Comparison of ENCODE assay signal across 29 mouse cellular contexts in genomic region chr1:83150227-83150626, GRCm38 (mm10). TPM values are rescaled to one million over a fixed set of nuclear protein-coding genes. Genes with fewer than 3 reads are reported as not detected.
A peak's percentile ranks its signal among the peaks of the same experiment; 100 is the strongest.
DNase-seq lines count a peak whose midpoint lies in the region; ATAC-seq and TF ChIP-seq lines count a peak whose summit lies in the region.
"Had no signal": no experiment of that assay in that cellular context is flagged by ENCODE, and none has a peak within 500 bp of the region (broad histone marks: within the 10 kb centered on the region; RNA-seq: fewer than 3 reads in every experiment).

No protein-coding gene starts in this region.

- no peak overlapping the region for H3K4me2 ChIP-seq in heart, embryonic 11.5 days
- no peak overlapping the region for H3K4me2 ChIP-seq in limb, embryonic 11.5 days (ENCODE audit: low read depth, severe bottlenecking)
- H3K4me2 ChIP-seq in CH12.LX (ENCODE audit: insufficient read depth, low read depth, poor library complexity, severe bottlenecking), result no peak overlapping the region
- H3K4me2 ChIP-seq: embryonic facial prominence, embryonic 15.5 days; heart, embryonic 12.5 days; hindbrain, embryonic 13.5 days; kidney, embryonic 15.5 days; midbrain, embryonic 12.5 days; neural tube, embryonic 12.5 days had no signal

- no peaks in the 10 kb centered on the region for H3K9me3 ChIP-seq in heart, embryonic 11.5 days (replicated peaks; ENCODE audit: control insufficient read depth, low read length)
- no peaks in the 10 kb centered on the region for H3K9me3 ChIP-seq in limb, embryonic 11.5 days (ENCODE audit: control insufficient read depth, low read length)
- H3K9me3 ChIP-seq in limb, embryonic 10.5 days (replicated peaks), result no peaks in the 10 kb centered on the region
- no peaks in the 10 kb centered on the region for H3K9me3 ChIP-seq in CH12.LX (replicated peaks; ENCODE audit: low read length)
- H3K9me3 ChIP-seq: embryonic facial prominence, embryonic 15.5 days; forebrain, embryonic 10.5 days; heart, embryonic 12.5 days; hindbrain, embryonic 13.5 days; kidney, embryonic 15.5 days; midbrain, embryonic 12.5 days; neural tube, embryonic 12.5 days had no signal

- no peak for DNase-seq in heart, adult 2 months
- DNase-seq in limb, embryonic 11.5 days (ENCODE audit: low spot score), result peak; percentile 4
- no peak for DNase-seq in limb, embryonic 10.5 days (ENCODE audit: low spot score)
- peak; percentile 3 for DNase-seq in CH12.LX (ENCODE audit: extremely low read depth)
- DNase-seq in lung, postnatal 10 days, result peak; percentile 18
- no peak for DNase-seq in right cerebral cortex, postnatal 14 days
- DNase-seq: B cell, adult 2 months; cerebellum, adult 9-10 months; right cerebral cortex, adult 18-20 months; thymus, postnatal 25 days had no signal

- in situ Hi-C loops in CH12.LX (cut with MboI; ENCODE audit: low pct_ligation_motif_present, low pct_unique_long_range_greater_than_20kb, low sequenced_read_pairs), result no loop called here

- H3K4me1 ChIP-seq in heart, adult 2 months (ENCODE audit: control insufficient read depth, insufficient read depth, low read length), result no peaks in the 10 kb centered on the region
- H3K4me1 ChIP-seq in heart, embryonic 11.5 days (ENCODE audit: control insufficient read depth, insufficient read depth, low read length), result no peaks in the 10 kb centered on the region
- H3K4me1 ChIP-seq in limb, embryonic 11.5 days (ENCODE audit: control insufficient read depth, insufficient read depth, low read length), result no peaks in the 10 kb centered on the region
- no peaks in the 10 kb centered on the region for H3K4me1 ChIP-seq in limb, embryonic 10.5 days
- peaks cover 0 to 3% of the 10 kb centered on the region in 2 experiments; a peak in 1 of 4 replicates for H3K4me1 ChIP-seq in CH12.LX (ENCODE audit: control insufficient read depth in 1 of 2, insufficient read depth in 2 of 2)
- H3K4me1 ChIP-seq: embryonic facial prominence, embryonic 15.5 days; forebrain, embryonic 10.5 days; heart, embryonic 12.5 days; hindbrain, embryonic 13.5 days; kidney, embryonic 15.5 days; midbrain, embryonic 12.5 days; neural tube, embryonic 12.5 days had no signal

- intact Hi-C loops in heart, adult 2 months (cut with DNase I), result no loop called here

- dilution Hi-C loops in CH12.LX (cut with MboI; ENCODE audit: extremely low pct_ligation_motif_present, extremely low pct_unique_long_range_greater_than_20kb, low sequenced_read_pairs), result no loop called here

- no peak overlapping the region for H3K27ac ChIP-seq in heart, adult 2 months
- no peak overlapping the region for H3K27ac ChIP-seq in heart, embryonic 11.5 days (ENCODE audit: low read depth, low read length)
- no peak overlapping the region for H3K27ac ChIP-seq in limb, embryonic 11.5 days (replicated peaks; ENCODE audit: low read depth, low read length)
- no peak overlapping the region for H3K27ac ChIP-seq in limb, embryonic 10.5 days
- no peak overlapping the region for H3K27ac ChIP-seq in CH12.LX (ENCODE audit: insufficient read depth, low read depth)
- H3K27ac ChIP-seq: embryonic facial prominence, embryonic 15.5 days; forebrain, embryonic 10.5 days; hindbrain, embryonic 13.5 days; kidney, embryonic 15.5 days; liver, embryonic 14.5 days; midbrain, embryonic 12.5 days; neural tube, embryonic 12.5 days had no signal

- WGBS in heart, adult 2 months, result 62% methylated on average over 3 of the region's 3 CpGs
- WGBS in heart, embryonic 11.5 days (ENCODE audit: insufficient replicate concordance), result 61% methylated on average over 3 of the region's 3 CpGs
- 71% methylated on average over 3 of the region's 3 CpGs for WGBS in limb, embryonic 11.5 days
- WGBS in limb, embryonic 10.5 days, result 71% methylated on average over 3 of the region's 3 CpGs

- no peak overlapping the region for H3K4me3 ChIP-seq in heart, adult 2 months
- H3K4me3 ChIP-seq in heart, embryonic 11.5 days (ENCODE audit: low read depth, low read length), result no peak overlapping the region
- no peak overlapping the region for H3K4me3 ChIP-seq in limb, embryonic 11.5 days (ENCODE audit: low read depth, low read length)
- no peak overlapping the region for H3K4me3 ChIP-seq in limb, embryonic 10.5 days
- no peak overlapping the region for H3K4me3 ChIP-seq in CH12.LX (replicated peaks in 1 of 3; ENCODE audit: low read depth in 2 of 3, low read length in 2 of 3, poor library complexity in 1 of 3)
- H3K4me3 ChIP-seq: embryonic facial prominence, embryonic 15.5 days; forebrain, embryonic 10.5 days; heart, embryonic 12.5 days; hindbrain, embryonic 13.5 days; kidney, embryonic 15.5 days; midbrain, embryonic 12.5 days; neural tube, embryonic 12.5 days had no signal

- no peak overlapping the region for H3K9ac ChIP-seq in heart, adult 2 months (ENCODE audit: low read depth, low read length)
- H3K9ac ChIP-seq in heart, embryonic 11.5 days (ENCODE audit: low read depth, low read length), result no peak overlapping the region
- H3K9ac ChIP-seq in limb, embryonic 11.5 days (ENCODE audit: low read length), result no peak overlapping the region
- no peak overlapping the region for H3K9ac ChIP-seq in CH12.LX (ENCODE audit: insufficient read depth, low read depth)
- H3K9ac ChIP-seq: embryonic facial prominence, embryonic 15.5 days; heart, embryonic 12.5 days; hindbrain, embryonic 13.5 days; kidney, embryonic 15.5 days; liver, embryonic 14.5 days; midbrain, embryonic 12.5 days; neural tube, embryonic 12.5 days had no signal

- TF ChIP-seq CTCF in heart, adult 2 months (IDR thresholded peaks at IDR 0.05), result peak; percentile 45
- TF ChIP-seq CTCF in CH12.LX (conservative IDR thresholded peaks at IDR 0.05 in 1 of 2, IDR thresholded peaks at IDR 0.05 in 1 of 2; ENCODE audit: low read depth in 2 of 2, low read length in 2 of 2), result peak in 1 of 2 experiments; percentile 70; a peak in 3 of 4 replicates

- no peak for TF ChIP-seq POLR2A in heart, adult 2 months (IDR thresholded peaks at IDR 0.05; ENCODE audit: insufficient read depth, low read depth, low read length)
- TF ChIP-seq POLR2A in CH12.LX (IDR thresholded peaks at IDR 0.05; ENCODE audit: low read depth, low read length), result no peak

- peak; percentile 66 for TF ChIP-seq RAD21 in CH12.LX (IDR thresholded peaks at IDR 0.05; ENCODE audit: low read depth, low read length)

- ATAC-seq in heart, embryonic 11.5 days (replicated peaks; ENCODE audit: insufficient number of reproducible peaks, low FRiP score, low TSS enrichment), result no peak
- no peak for ATAC-seq in limb, embryonic 11.5 days (ENCODE audit: insufficient number of reproducible peaks, low FRiP score, low TSS enrichment, low read depth)
- no peak for ATAC-seq in activated CD4-positive, CD25-positive, alpha-beta regulatory T cell, adult 4 months
- ATAC-seq: inflammation-experienced regulatory T-cells, adult 6 months had no signal

- TF ChIP-seq EP300 in heart, adult 2 months (IDR thresholded peaks at IDR 0.05; ENCODE audit: insufficient read depth, low read depth, low read length), result no peak
- no peak for TF ChIP-seq EP300 in CH12.LX (IDR thresholded peaks at IDR 0.05; ENCODE audit: low read length)

- H3K36me3 ChIP-seq in heart, adult 2 months (ENCODE audit: control insufficient read depth, insufficient read depth, low read length), result no peaks in the 10 kb centered on the region
- H3K36me3 ChIP-seq in heart, embryonic 11.5 days (ENCODE audit: control insufficient read depth, insufficient read depth, low read length), result no peaks in the 10 kb centered on the region
- no peaks in the 10 kb centered on the region for H3K36me3 ChIP-seq in limb, embryonic 11.5 days (ENCODE audit: control insufficient read depth, insufficient read depth, low read length)
- H3K36me3 ChIP-seq in limb, embryonic 10.5 days, result no peaks in the 10 kb centered on the region
- H3K36me3 ChIP-seq in CH12.LX (replicated peaks in 1 of 2; ENCODE audit: control insufficient read depth in 1 of 2, insufficient read depth in 1 of 2, low read length in 1 of 2), result no peaks in the 10 kb centered on the region
- H3K36me3 ChIP-seq: embryonic facial prominence, embryonic 15.5 days; forebrain, embryonic 10.5 days; heart, embryonic 12.5 days; hindbrain, embryonic 13.5 days; kidney, embryonic 15.5 days; midbrain, embryonic 12.5 days; neural tube, embryonic 12.5 days had no signal

- no peaks in the 10 kb centered on the region for H3K27me3 ChIP-seq in heart, adult 2 months (ENCODE audit: control insufficient read depth, insufficient read depth, low read length)
- H3K27me3 ChIP-seq in heart, embryonic 11.5 days (ENCODE audit: control insufficient read depth, insufficient read depth, low read length), result no peaks in the 10 kb centered on the region
- no peaks in the 10 kb centered on the region for H3K27me3 ChIP-seq in limb, embryonic 11.5 days (ENCODE audit: control insufficient read depth, insufficient read depth, low read length)
- no peaks in the 10 kb centered on the region for H3K27me3 ChIP-seq in limb, embryonic 10.5 days (ENCODE audit: low read depth, poor library complexity, severe bottlenecking)
- H3K27me3 ChIP-seq in CH12.LX (replicated peaks), result no peaks in the 10 kb centered on the region
- H3K27me3 ChIP-seq: embryonic facial prominence, embryonic 15.5 days; heart, embryonic 12.5 days; hindbrain, embryonic 13.5 days; kidney, embryonic 15.5 days; midbrain, embryonic 12.5 days; neural tube, embryonic 12.5 days had no signal

- no peaks in the 10 kb centered on the region for H3K79me2 ChIP-seq in heart, adult 2 months (replicated peaks; ENCODE audit: control insufficient read depth, insufficient read depth, low read length)
- H3K79me2 ChIP-seq in CH12.LX (replicated peaks; ENCODE audit: control insufficient read depth, extremely low read depth, insufficient read depth, poor library complexity, severe bottlenecking), result no peaks in the 10 kb centered on the region

RNA-seq across cellular contexts. Expression of gene Daw1, which starts 9.3 kb away (rescaled TPM):
- total RNA-seq in heart, adult 2 months (2021), result not detected
- 0.08 TPM in 1 of 2 replicates, not detected in the other for polyA plus RNA-seq in heart, adult 2 months (2012; rRNA removed)
- polyA plus RNA-seq in heart, embryonic 11.5 days (2014; fragmentation: Nextera tagmentation; extraction: Ambion mirVana), result 0.25 TPM in 1 of 2 replicates, not detected in the other
- polyA plus RNA-seq in limb, embryonic 11.5 days (2014; fragmentation: Nextera tagmentation; extraction: Ambion mirVana), result 0.11 TPM in 1 of 2 replicates, not detected in the other
- not detected in 2 replicates for polyA plus RNA-seq in limb, embryonic 10.5 days (2016; fragmentation: Nextera tagmentation; extraction: Ambion mirVana)
- total RNA-seq in CH12.LX (2012; rRNA removed) (not detected in 2 replicates), CH12.LX (2014; rRNA removed) (not detected in 2 replicates)
- not detected in 2 replicates for polyA plus RNA-seq in CH12.LX (2012; ENCODE audit: insufficient read length, low read depth)
- polyA plus RNA-seq in activated CD4-positive, CD25-positive, alpha-beta regulatory T cell, adult 4 months (2017; shearing (Covaris generic)), result under 1 TPM in 1 of 2 experiments, not detected in 1; 0.33 TPM
- total RNA-seq: adrenal gland, postnatal 36 days; gastrocnemius, adult 18-20 months; gastrocnemius, postnatal 4 days; heart, postnatal 25 days had no signal
- polyA plus RNA-seq: heart, embryonic 12.5 days; liver, embryonic 14.5 days; midbrain, embryonic 12.5 days; neural tube, embryonic 12.5 days; small intestine, adult 2 months had no signal

RNA-seq across cellular contexts. Expression of gene Ccl20, which starts 33.7 kb away (rescaled TPM):
- not detected for total RNA-seq in heart, adult 2 months (2021)
- 0.20 TPM in 1 of 2 replicates, not detected in the other for polyA plus RNA-seq in heart, adult 2 months (2012; rRNA removed)
- 0.43 TPM in 1 of 2 replicates, not detected in the other for polyA plus RNA-seq in heart, embryonic 11.5 days (2014; fragmentation: Nextera tagmentation; extraction: Ambion mirVana)
- polyA plus RNA-seq in limb, embryonic 11.5 days (2014; fragmentation: Nextera tagmentation; extraction: Ambion mirVana), result not detected in 2 replicates
- polyA plus RNA-seq in limb, embryonic 10.5 days (2016; fragmentation: Nextera tagmentation; extraction: Ambion mirVana), result not detected in 2 replicates
- total RNA-seq in CH12.LX (2012; rRNA removed) (0.42 and 3.4 TPM in 2 replicates), CH12.LX (2014; rRNA removed) (0.32 and 0.34 TPM in 2 replicates)
- not detected in 2 replicates for polyA plus RNA-seq in CH12.LX (2012; ENCODE audit: insufficient read length, low read depth)
- polyA plus RNA-seq in activated CD4-positive, CD25-positive, alpha-beta regulatory T cell, adult 4 months (2017; shearing (Covaris generic)), result 10 to 100 TPM in 1 of 2 experiments, 1 to 10 TPM in 1; 3.1 to 12.0 TPM
- total RNA-seq: adrenal gland, postnatal 36 days; gastrocnemius, adult 18-20 months; gastrocnemius, postnatal 4 days; heart, postnatal 25 days; left cerebral cortex, postnatal 36 days had no signal
- polyA plus RNA-seq: cortical plate, adult 2 months; forebrain, embryonic 10.5 days; hindbrain, embryonic 13.5 days; midbrain, embryonic 12.5 days; neural tube, embryonic 12.5 days; testis, adult 2 months had no signal

Comparison
In these comparisons a context has a peak if more than half of its experiments do, and no peak if none do; other contexts are left out.
1. DNase-seq: peak in limb, embryonic 11.5 days (single experiment), CH12.LX (single experiment) and lung, postnatal 10 days (single experiment); none in heart, adult 2 months (0 of 2), limb, embryonic 10.5 days (single experiment) and right cerebral cortex, postnatal 14 days (single experiment).